Mouse (Mus musculus) C2C12 (cell line): ENCODE results near the gene Dctpp1.

ENCODE experiments used
- CTCF ChIP-seq: IDR thresholded peaks from one replicate; pipeline ENCODE4 v1.5.1; 2011; ENCODE audit not compliant: control insufficient read depth, insufficient read depth, insufficient read length
- FOSL1 ChIP-seq: IDR thresholded peaks from one replicate; pipeline ENCODE4 v1.8.0; 2011; ENCODE audit warnings: mild to moderate bottlenecking, low read length; ENCODE audit not compliant: poor library complexity, insufficient read depth, severe bottlenecking
- MYOD1 ChIP-seq: IDR thresholded peaks from one replicate; pipeline ENCODE4 v1.6.1; 2011; ENCODE audit warnings: low read depth; ENCODE audit not compliant: control insufficient read depth, insufficient read length

- TF ChIP-seq CTCF (no peak), MYOD1 (no peak), FOSL1 (no peak)
Observed at GRCm38 (mm10) chr7:127281114-127281513, 20.6 kb upstream of the Dctpp1 start.
